Mouse (Mus musculus) midbrain, postnatal 0 days (tissue): Measurements from ENCODE around the gene Stk39. TPM values are rescaled to one million over a fixed set of nuclear protein-coding genes. Genes with fewer than 3 reads are reported as not detected.

ENCODE experiments used
- ATAC-seq: fragments of 200-750 bp; cut with Nextera tagmentation; 2 replicates; pipeline ENCODE4 v1.8.0; 2017; ENCODE audit warnings: moderate number of reproducible peaks, mild to moderate bottlenecking, moderate TSS enrichment, moderate library complexity; ENCODE audit not compliant: low FRiP score
- DNase-seq: peaks from one replicate; pipeline ENCODE4 v3.0.0-alpha.2; 2015; ENCODE audit warnings: low spot score
- H3K27ac ChIP-seq: fragments of 300-500 bp; sonication (generic); 2 replicates; pipeline ENCODE4 v1.5.1; 2014; ENCODE audit warnings: low read depth, mild to moderate bottlenecking, low read length, mixed read lengths
- H3K27me3 ChIP-seq: fragments of 300-500 bp; sonication (generic); 2 replicates; pipeline ENCODE4 v1.6.1; 2014; ENCODE audit warnings: low read length, control low read depth, mixed read lengths; ENCODE audit not compliant: insufficient read depth
- H3K36me3 ChIP-seq: fragments of 300-500 bp; sonication (generic); 2 replicates; pipeline ENCODE4 v1.6.1; 2014; ENCODE audit warnings: low read length, control low read depth, mixed read lengths; ENCODE audit not compliant: insufficient read depth
- H3K4me1 ChIP-seq: fragments of 300-500 bp; sonication (generic); 2 replicates; pipeline ENCODE4 v1.6.1; 2014; ENCODE audit warnings: mild to moderate bottlenecking, control low read depth, antibody characterized with exemption, low read length, mixed read lengths; ENCODE audit not compliant: insufficient read depth
- H3K4me2 ChIP-seq: fragments of 300-500 bp; sonication (generic); 2 replicates; pipeline ENCODE4 v1.6.1; 2014; ENCODE audit warnings: low read depth, mild to moderate bottlenecking, low read length, mixed read lengths; ENCODE audit not compliant: poor library complexity, severe bottlenecking
- H3K4me3 ChIP-seq: fragments of 300-500 bp; sonication (generic); 2 replicates; pipeline ENCODE4 v1.5.1; 2014; ENCODE audit warnings: low read depth, mild to moderate bottlenecking, low read length, moderate library complexity
- H3K9ac ChIP-seq: fragments of 300-500 bp; sonication (generic); replicated peaks from 2 replicates; pipeline ENCODE4 v1.6.1; 2014; ENCODE audit warnings: mild to moderate bottlenecking, low read length, moderate library complexity, mixed read lengths; ENCODE audit not compliant: poor library complexity, severe bottlenecking
- H3K9me3 ChIP-seq: fragments of 300-500 bp; sonication (generic); 2 replicates; pipeline ENCODE4 v1.6.1; 2016; ENCODE audit warnings: low read length, control low read depth
- CTCF ChIP-seq: IDR thresholded peaks from 2 replicates; pipeline ENCODE4 v1.5.1; 2016; ENCODE audit warnings: antibody characterized with exemption, mild to moderate bottlenecking
- WGBS: fragments of 180-500 bp; shearing (Covaris S2); extraction: QIAGEN DNeasy Blood & Tissue Kit; methylation state at CpG from one replicate; pipeline ENCODE4 v1.1.7; 2014; 5-methylcytosine and 5-hydroxymethylcytosine counted together
- polyA plus RNA-seq: library from polyadenylated mRNA; unstranded; fragments of >200 nt; fragmentation: Nextera tagmentation; extraction: Ambion mirVana; gene quantifications from 2 replicates; pipeline ENCODE4 v1.2.1, GENCODE M21; 2015
- total RNA-seq: library from RNA; depleted of rRNA; stranded (reverse); fragments of >200 nt; gene quantifications from 2 replicates; pipeline ENCODE4 v1.2.3, GENCODE M21; 2014

The Stk39 gene
- total and polyA plus RNA-seq, 2 experiments from 2014 or later: 23.4 to 33.9 TPM

GRCm38 (mm10) chr2:68321230-68321629 is 150.8 kb downstream of the Stk39 start:
- TF ChIP-seq CTCF: no peak
- no peak overlapping the region for H3K9ac ChIP-seq
- H3K36me3 ChIP-seq: no peaks in the 10 kb centered on the region
- H3K4me2 ChIP-seq: no peak overlapping the region
- peak overlapping the region; percentile 47; the same call in 1 of the 2 replicates for H3K27ac ChIP-seq
- ATAC-seq: no peak
- no peaks in the 10 kb centered on the region for H3K27me3 ChIP-seq
- H3K9me3 ChIP-seq: no peaks in the 10 kb centered on the region
- 70% methylated on average over 5 of the region's 5 CpGs for WGBS
- peaks cover 7% of the 10 kb centered on the region; the same call in 1 of the 2 replicates for H3K4me1 ChIP-seq
- DNase-seq: no peak
- no peak overlapping the region for H3K4me3 ChIP-seq

GRCm38 (mm10) chr2:68320670-68321069 is 151.4 kb downstream of the Stk39 start:
- ATAC-seq (0 out of 2 replicates have a peak, but pooled peaks have one; percentile 29), DNase-seq (peak; percentile 64)
- Histone ChIP-seq H3K27ac (peak overlapping the region; percentile 47; the same call in 1 of the 2 replicates), H3K9ac (no peak overlapping the region), H3K36me3 (no peaks in the 10 kb centered on the region), H3K27me3 (no peaks in the 10 kb centered on the region), H3K4me1 (peaks cover 7% of the 10 kb centered on the region; the same call in 1 of the 2 replicates), H3K4me2 (peak overlapping the region; percentile 23; the same call in 1 of the 2 replicates), H3K4me3 (no peak overlapping the region), H3K9me3 (no peaks in the 10 kb centered on the region)
- 11% methylated on average over 10 of the region's 10 CpGs for WGBS
- TF ChIP-seq CTCF: no peak

DNA sequence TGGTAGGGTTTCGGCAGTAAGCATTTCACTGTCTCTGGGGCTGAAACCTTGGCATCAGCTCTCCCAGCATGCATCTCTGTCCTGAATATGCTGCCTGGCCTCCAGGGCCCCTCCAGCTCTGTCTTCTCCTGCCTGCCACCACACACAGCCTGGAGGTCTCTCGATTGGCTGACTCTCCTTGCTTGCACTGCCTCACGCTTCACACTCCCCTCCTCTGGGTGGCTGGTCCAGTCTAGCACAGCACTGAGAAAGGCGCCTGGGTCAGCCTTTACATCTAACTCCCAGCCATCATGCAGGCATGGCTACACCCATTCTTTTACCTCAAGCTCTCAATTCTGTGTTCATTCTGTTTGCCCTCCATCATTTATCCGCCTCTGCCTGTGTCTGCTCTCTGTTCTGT is 153.6 kb downstream of the Stk39 start:
- WGBS: 71% methylated on average over 5 of the region's 5 CpGs
- Histone ChIP-seq H3K4me3 (no peak overlapping the region), H3K4me1 (peaks cover 7% of the 10 kb centered on the region; the same call in 1 of the 2 replicates), H3K4me2 (no peak overlapping the region), H3K27me3 (no peaks in the 10 kb centered on the region), H3K9me3 (no peaks in the 10 kb centered on the region), H3K36me3 (no peaks in the 10 kb centered on the region), H3K9ac (no peak overlapping the region), H3K27ac (no peak overlapping the region)
- ATAC-seq (peak; percentile 50; the same call in 1 of the 2 replicates), DNase-seq (no peak)
- no peak for TF ChIP-seq CTCF

DNA sequence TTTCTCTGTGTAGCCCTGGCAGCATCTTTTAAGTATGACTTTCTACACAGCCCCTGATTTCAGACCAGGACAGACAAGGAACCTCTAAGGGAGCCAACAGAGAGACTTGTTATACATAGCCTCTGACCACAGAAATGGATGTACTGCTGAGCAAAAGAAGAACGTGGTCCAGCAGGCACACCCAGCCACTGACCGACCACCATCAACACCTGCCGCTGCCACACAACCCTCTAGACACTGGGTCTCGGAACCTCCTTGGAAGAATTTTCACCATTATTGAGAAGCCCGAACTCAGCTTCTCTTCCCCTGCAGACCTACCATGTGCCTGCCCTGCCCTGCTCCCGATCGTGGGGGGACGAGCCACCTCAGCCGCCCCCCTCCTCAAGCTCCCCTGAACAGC is 154.2 kb downstream of the Stk39 start:
- Histone ChIP-seq H3K4me1 (peaks cover 7% of the 10 kb centered on the region; the same call in 1 of the 2 replicates), H3K9me3 (no peaks in the 10 kb centered on the region), H3K27ac (no peak overlapping the region), H3K36me3 (no peaks in the 10 kb centered on the region), H3K4me3 (no peak overlapping the region), H3K27me3 (no peaks in the 10 kb centered on the region), H3K9ac (no peak overlapping the region), H3K4me2 (no peak overlapping the region)
- TF ChIP-seq CTCF: no peak
- no peak for ATAC-seq
- 90% methylated on average over 9 of the region's 9 CpGs for WGBS
- no peak for DNase-seq

GRCm38 (mm10) chr2:68317452-68317851 is 154.6 kb downstream of the Stk39 start:
- Histone ChIP-seq H3K4me1 (peaks cover 7% of the 10 kb centered on the region; the same call in 1 of the 2 replicates), H3K4me2 (no peak overlapping the region), H3K9ac (no peak overlapping the region), H3K27ac (no peak overlapping the region), H3K36me3 (no peaks in the 10 kb centered on the region), H3K27me3 (no peaks in the 10 kb centered on the region), H3K9me3 (no peaks in the 10 kb centered on the region), H3K4me3 (no peak overlapping the region)
- ATAC-seq (no peak), DNase-seq (no peak)
- TF ChIP-seq CTCF: no peak
- 58% methylated on average over 2 of the region's 2 CpGs for WGBS

- peak; percentile 24 for DNase-seq
- H3K4me3 ChIP-seq: no peak overlapping the region
These were observed 156.8 kb downstream of the Stk39 start for GRCm38 (mm10) chr2:68315258-68315657.

More at GRCm38 (mm10) chr2:68315258-68315657, 156.8 kb downstream of the Stk39 start:
- no peak for TF ChIP-seq CTCF
- Histone ChIP-seq H3K27ac (no peak overlapping the region), H3K9ac (no peak overlapping the region), H3K36me3 (no peaks in the 10 kb centered on the region), H3K27me3 (no peaks in the 10 kb centered on the region), H3K4me2 (no peak overlapping the region), H3K9me3 (no peaks in the 10 kb centered on the region), H3K4me1 (no peaks in the 10 kb centered on the region; the same call in 1 of the 2 replicates)
- 70% methylated on average over 11 of the region's 11 CpGs for WGBS
- peak; percentile 42; the same call in 1 of the 2 replicates for ATAC-seq
